Mouse (Mus musculus) ES-Bruce4 (cell line): ENCODE measurements around the gene Tdrd9.

Experiments used
- CTCF ChIP-seq: IDR thresholded peaks from one replicate; pipeline ENCODE4 v1.8.1; 2011; ENCODE audit warnings: low read depth, low read length
- EP300 ChIP-seq: IDR thresholded peaks from 2 replicates; pipeline ENCODE4 v1.6.1; 2011; ENCODE audit warnings: low read depth, low read length; ENCODE audit not compliant: insufficient read depth

GRCm38 (mm10) chr12:111931411-111932025 is 39.8 kb upstream of the Tdrd9 start:
- TF ChIP-seq EP300 = no peak
- TF ChIP-seq CTCF = no peak
